Mouse (Mus musculus): Measurements from ENCODE around the gene Neu2.

Neu2 gene

GRCm38 (mm10) chr1:87637121-87637877, 127.6 kb downstream of the Neu2 start:
- in situ Hi-C loops (cut with MboI; ENCODE audit: unreplicated experiment in 2 of 2): loop anchor here in 1 of 2 experiments (25.0 kb wide), 1 partner anchor 1150 kb away; no protein-coding TSS in a partner anchor

GRCm38 (mm10) chr1:87637878-87638600, 128.3 kb downstream of the Neu2 start:
- in situ Hi-C loops (cut with MboI; ENCODE audit: unreplicated experiment in 2 of 2): loop anchor here in 1 of 2 experiments (25.0 kb wide), 1 partner anchor 1151 kb away; no protein-coding TSS in a partner anchor

- in situ Hi-C loops (cut with MboI; ENCODE audit: unreplicated experiment in 2 of 2): loop anchor here in 1 of 2 experiments (25.0 kb wide), 1 partner anchor 1152 kb away; no protein-coding TSS in a partner anchor
These were observed 130.0 kb downstream of the Neu2 start for GRCm38 (mm10) chr1:87639724-87640123.

GRCm38 (mm10) chr1:87640165-87640661, 130.5 kb downstream of the Neu2 start:
- in situ Hi-C loops (cut with MboI; ENCODE audit: unreplicated experiment in 2 of 2): loop anchor here in 1 of 2 experiments (25.0 kb wide), 1 partner anchor 1153 kb away; no protein-coding TSS in a partner anchor

- in situ Hi-C loops (cut with MboI; ENCODE audit: unreplicated experiment in 2 of 2): loop anchor here in 1 of 2 experiments (25.0 kb wide), 1 partner anchor 1156 kb away; no protein-coding TSS in a partner anchor
These were observed 133.3 kb downstream of the Neu2 start for GRCm38 (mm10) chr1:87643016-87643415.

- in situ Hi-C loops (cut with MboI; ENCODE audit: unreplicated experiment in 2 of 2): loop anchor here in 1 of 2 experiments (25.0 kb wide), 1 partner anchor 1158 kb away; no protein-coding TSS in a partner anchor
These were observed 135.4 kb downstream of the Neu2 start for GRCm38 (mm10) chr1:87645041-87645440.

GRCm38 (mm10) chr1:87645748-87646147, 136.1 kb downstream of the Neu2 start:
- in situ Hi-C loops (cut with MboI; ENCODE audit: unreplicated experiment in 2 of 2): loop anchor here in 1 of 2 experiments (25.0 kb wide), 1 partner anchor 1158 kb away; no protein-coding TSS in a partner anchor

Data from v-Abl transformed pro-B cells (cell line).